Comparison of ENCODE assay signal across 14 mouse cellular contexts in genomic region chr2:165890401-165890800, GRCm38 (mm10). TPM values are rescaled to one million over a fixed set of nuclear protein-coding genes. Genes with fewer than 3 reads are reported as not detected.
DNase-seq lines count a peak whose midpoint lies in the region; ATAC-seq and TF ChIP-seq lines count a peak whose summit lies in the region.
"Had no signal": no experiment of that assay in that cellular context is flagged by ENCODE, and none has a peak within 500 bp of the region (broad histone marks: within the 10 kb centered on the region; RNA-seq: fewer than 3 reads in every experiment).

No protein-coding gene starts in this region.

- H3K36me3 ChIP-seq in spleen, adult 2 months (ENCODE audit: control insufficient read depth, insufficient read depth, low read length), result no peaks in the 10 kb centered on the region
- H3K36me3 ChIP-seq in liver, postnatal 0 days (replicated peaks; ENCODE audit: insufficient read depth, low read length), result no peaks in the 10 kb centered on the region
- H3K36me3 ChIP-seq: embryonic facial prominence, embryonic 13.5 days; limb, embryonic 13.5 days had no signal

- peak; percentile 36 for DNase-seq in cerebellum, adult 9-11 months
- DNase-seq in cerebellum, adult 11 months, result no peak
- DNase-seq in spleen, adult 2 months (ENCODE audit: low read depth in 1 of 2, low spot score in 2 of 2), result peak; percentile 45 to 58
- no peak for DNase-seq in spleen, postnatal 4 days (ENCODE audit: low spot score in 2 of 2)
- DNase-seq in liver, postnatal 0 days, result no peak
- peak; percentile 83 to 86 for DNase-seq in thymus, postnatal 36 days
- DNase-seq in heart, adult 9 months (ENCODE audit: low spot score in 2 of 2), result no peak
- DNase-seq: adrenal gland, adult 2 months; heart, postnatal 4 days; lung, postnatal 4 days had no signal

- no peaks in the 10 kb centered on the region for H3K9me3 ChIP-seq in liver, postnatal 0 days (ENCODE audit: low read length)
- H3K9me3 ChIP-seq: embryonic facial prominence, embryonic 13.5 days; limb, embryonic 13.5 days had no signal

- H3K9ac ChIP-seq in liver, postnatal 0 days (replicated peaks), result no peak overlapping the region
- H3K9ac ChIP-seq: embryonic facial prominence, embryonic 13.5 days; limb, embryonic 13.5 days had no signal

- TF ChIP-seq POLR2A in spleen, adult 2 months (IDR thresholded peaks at IDR 0.05; ENCODE audit: low read depth, low read length), result no peak

- no peak overlapping the region for H3K4me2 ChIP-seq in liver, postnatal 0 days (ENCODE audit: low read depth, low read length)
- H3K4me2 ChIP-seq: embryonic facial prominence, embryonic 13.5 days; limb, embryonic 13.5 days had no signal

- H3K4me3 ChIP-seq in spleen, adult 2 months (ENCODE audit: extremely low read depth, insufficient read depth, insufficient read length), result no peak overlapping the region
- no peak overlapping the region for H3K4me3 ChIP-seq in liver, postnatal 0 days (ENCODE audit: low read depth, low read length)
- H3K4me3 ChIP-seq: embryonic facial prominence, embryonic 13.5 days; limb, embryonic 13.5 days had no signal

- WGBS in spleen, adult 2 months, result 21% methylated on average over 10 of the region's 10 CpGs
- 63% methylated on average over 10 of the region's 10 CpGs for WGBS in liver, postnatal 0 days (ENCODE audit: insufficient replicate concordance)

- TF ChIP-seq CTCF in spleen, adult 2 months (IDR thresholded peaks at IDR 0.05; ENCODE audit: extremely low read depth, insufficient read depth, insufficient read length, insufficient replicate concordance), result no peak
- TF ChIP-seq CTCF in liver, postnatal 0 days (IDR thresholded peaks at IDR 0.05; ENCODE audit: low read depth), result no peak

- ATAC-seq in liver, postnatal 0 days, result no peak
- ATAC-seq in granulocyte monocyte progenitor cell, adult 5-6 weeks (replicated peaks; ENCODE audit: poor library complexity, severe bottlenecking), result no peak
- ATAC-seq: forebrain, embryonic 16.5 days had no signal

- TF ChIP-seq EP300 in liver, postnatal 0 days (IDR thresholded peaks at IDR 0.05; ENCODE audit: low read depth), result no peak

- H3K27ac ChIP-seq in spleen, adult 2 months (ENCODE audit: insufficient read depth, low read length), result peak overlapping the region; percentile 4; the same call in 1 of the 2 replicates
- H3K27ac ChIP-seq in liver, postnatal 0 days (ENCODE audit: low read depth), result peak overlapping the region; percentile 44; the same call in 1 of the 2 replicates
- H3K27ac ChIP-seq: embryonic facial prominence, embryonic 13.5 days had no signal

- no peaks in the 10 kb centered on the region for H3K27me3 ChIP-seq in spleen, adult 2 months (ENCODE audit: control insufficient read depth, insufficient read depth, low read length)
- no peaks in the 10 kb centered on the region for H3K27me3 ChIP-seq in liver, postnatal 0 days (ENCODE audit: insufficient read depth, low read length)
- H3K27me3 ChIP-seq: embryonic facial prominence, embryonic 13.5 days; limb, embryonic 13.5 days had no signal

- H3K4me1 ChIP-seq in spleen, adult 2 months (ENCODE audit: control insufficient read depth, insufficient read depth, insufficient read length), result peaks cover 43% of the 10 kb centered on the region
- peaks cover 57% of the 10 kb centered on the region for H3K4me1 ChIP-seq in liver, postnatal 0 days (ENCODE audit: insufficient read depth)

RNA-seq across cellular contexts. Expression of gene Zmynd8, which starts 8.4 kb away (rescaled TPM):
- 25.0 and 25.4 TPM in 2 replicates for polyA plus RNA-seq in spleen, adult 2 months (2012; rRNA removed)
- 16.9 and 21.9 TPM in 2 replicates for polyA plus RNA-seq in liver, postnatal 0 days (2015; fragmentation: Nextera tagmentation; extraction: Ambion mirVana)
- total RNA-seq in granulocyte monocyte progenitor cell, adult 5-6 weeks (2014; fragmentation: Nextera tagmentation), result 53.0 and 58.3 TPM in 2 replicates
- total RNA-seq in granulocyte monocyte progenitor cell, adult 5-6 weeks (2017), result 32.2 and 33.7 TPM in 2 replicates

Comparison
In these comparisons a context has a peak if more than half of its experiments do, and no peak if none do; other contexts are left out.
1. DNase-seq: peak in cerebellum, adult 9-11 months (single experiment), spleen, adult 2 months (2 of 2) and thymus, postnatal 36 days (2 of 2); none in cerebellum, adult 11 months (single experiment), spleen, postnatal 4 days (0 of 2), liver, postnatal 0 days (single experiment) and heart, adult 9 months (0 of 2).